ENCODE assay signal across 12 mouse cellular contexts in genomic region chr7:98329651-98330374, GRCm38 (mm10). TPM values are rescaled to one million over a fixed set of nuclear protein-coding genes. Genes with fewer than 3 reads are reported as not detected.
DNase-seq lines count a peak whose midpoint lies in the region; ATAC-seq and TF ChIP-seq lines count a peak whose summit lies in the region.
"Had no signal": no experiment of that assay in that cellular context is flagged by ENCODE, and none has a peak within 500 bp of the region (broad histone marks: within the 10 kb centered on the region; RNA-seq: fewer than 3 reads in every experiment).

No protein-coding gene starts in this region.

- 0 out of 2 replicates have a peak overlapping the region, but pooled peaks have one; percentile 1 for H3K4me2 ChIP-seq in heart, embryonic 13.5 days
- no peak overlapping the region for H3K4me2 ChIP-seq in lung, postnatal 0 days (replicated peaks; ENCODE audit: low read depth, low read length)

- H3K4me1 ChIP-seq in heart, embryonic 13.5 days: peaks cover 50% of the 10 kb centered on the region
- H3K4me1 ChIP-seq in lung, postnatal 0 days (ENCODE audit: insufficient read depth, low read depth, low read length): peaks cover 4% of the 10 kb centered on the region; the same call in 1 of the 2 replicates

- no peak for DNase-seq in heart, postnatal 14 days
- peak; percentile 64 for DNase-seq in 416B (ENCODE audit: low read depth)
- peak; percentile 84 for DNase-seq in c-Kit-positive CD71-positive TER-119-positive erythroid progenitor cells, embryonic 14.5 days (ENCODE audit: low spot score)
- peak; percentile 75 for DNase-seq in lung, postnatal 0 days (ENCODE audit: low spot score)
- no peak for DNase-seq in cerebellum, adult 11 months
- no peak for DNase-seq in left cerebral cortex, adult 8-10 months (ENCODE audit: low spot score in 2 of 2)
- DNase-seq in layer of hippocampus, adult 11-12 months (ENCODE audit: low spot score): no peak
- DNase-seq: right cerebral cortex, adult 18-20 months; thymus, adult 2 months had no signal

- TF ChIP-seq EP300 in lung, postnatal 0 days (IDR thresholded peaks at IDR 0.05): peak; percentile 85

- no peak overlapping the region; the same call in 1 of the 2 replicates for H3K27ac ChIP-seq in heart, embryonic 13.5 days (replicated peaks)
- peak overlapping the region; percentile 74 for H3K27ac ChIP-seq in lung, postnatal 0 days (ENCODE audit: low read length)
- H3K27ac ChIP-seq: embryonic facial prominence, embryonic 10.5 days had no signal

- 0 out of 2 replicates have a peak, but pooled peaks cover 3% of the 10 kb centered on the region for H3K27me3 ChIP-seq in heart, embryonic 13.5 days (replicated peaks)
- H3K27me3 ChIP-seq in lung, postnatal 0 days (replicated peaks; ENCODE audit: insufficient read depth, low read length): no peaks in the 10 kb centered on the region

- no peak overlapping the region for H3K4me3 ChIP-seq in heart, embryonic 13.5 days
- no peak overlapping the region for H3K4me3 ChIP-seq in lung, postnatal 0 days (ENCODE audit: low read depth, low read length)
- H3K4me3 ChIP-seq: embryonic facial prominence, embryonic 10.5 days had no signal

- intact Hi-C loops in heart, postnatal 14 days (cut with DNase I): no loop called here

- no peak for TF ChIP-seq CTCF in lung, postnatal 0 days (IDR thresholded peaks at IDR 0.05)

- H3K36me3 ChIP-seq in heart, embryonic 13.5 days: no peaks in the 10 kb centered on the region
- H3K36me3 ChIP-seq in lung, postnatal 0 days (ENCODE audit: insufficient read depth, low read length): no peaks in the 10 kb centered on the region
- H3K36me3 ChIP-seq: embryonic facial prominence, embryonic 10.5 days had no signal

- H3K9me3 ChIP-seq in heart, embryonic 13.5 days: no peaks in the 10 kb centered on the region
- no peaks in the 10 kb centered on the region for H3K9me3 ChIP-seq in lung, postnatal 0 days (ENCODE audit: low read length)
- H3K9me3 ChIP-seq: embryonic facial prominence, embryonic 10.5 days had no signal

- ATAC-seq in heart, embryonic 13.5 days (ENCODE audit: extremely low read depth, insufficient number of reproducible peaks, low FRiP score, low TSS enrichment): peak; percentile 61
- ATAC-seq in lung, postnatal 0 days: peak; percentile 89
- ATAC-seq: inflammation-experienced regulatory T-cells, adult 6 months had no signal

- no peak overlapping the region for H3K9ac ChIP-seq in heart, embryonic 13.5 days
- no peak overlapping the region for H3K9ac ChIP-seq in lung, postnatal 0 days (replicated peaks; ENCODE audit: low read depth)

- WGBS in heart, embryonic 13.5 days: 48% methylated on average over 7 of the region's 7 CpGs
- 40% methylated on average over 7 of the region's 7 CpGs for WGBS in lung, postnatal 0 days

RNA-seq across cellular contexts. Expression of gene Acer3, which starts 8.8 kb away (rescaled TPM):
- 18.9 and 24.6 TPM in 2 replicates for polyA plus RNA-seq in heart, embryonic 13.5 days (2015; fragmentation: Nextera tagmentation; extraction: Ambion mirVana)
- 10 to 100 TPM in 1 of 2 experiments, 1 to 10 TPM in 1; 9.9 to 11.3 TPM for total RNA-seq in heart, postnatal 14 days (2021)
- 33.1 and 43.4 TPM in 2 replicates for polyA plus RNA-seq in lung, postnatal 0 days (2015; fragmentation: Nextera tagmentation; extraction: Ambion mirVana)
- 10 to 100 TPM; 25.1 to 27.2 (median 25.5) TPM for total RNA-seq in left cerebral cortex, adult 8-10 months (2022)

RNA-seq across cellular contexts. Expression of gene Tsku, which starts 31.3 kb away (rescaled TPM):
- 5.7 and 6.7 TPM in 2 replicates for polyA plus RNA-seq in heart, embryonic 13.5 days (2015; fragmentation: Nextera tagmentation; extraction: Ambion mirVana)
- 1 to 10 TPM; 4.0 to 4.4 TPM for total RNA-seq in heart, postnatal 14 days (2021)
- 8.6 and 9.1 TPM in 2 replicates for polyA plus RNA-seq in lung, postnatal 0 days (2015; fragmentation: Nextera tagmentation; extraction: Ambion mirVana)
- total RNA-seq in left cerebral cortex, adult 8-10 months (2022): 1 to 10 TPM; 2.4 to 4.2 (median 2.9) TPM
- polyA plus RNA-seq: inflammation-experienced regulatory T-cells, adult 6 months had no signal

Comparison
In these comparisons a context has a peak if more than half of its experiments do, and no peak if none do; other contexts are left out.
1. DNase-seq: peak in 416B (single experiment), c-Kit-positive CD71-positive TER-119-positive erythroid progenitor cells, embryonic 14.5 days (single experiment) and lung, postnatal 0 days (single experiment); none in heart, postnatal 14 days (0 of 2), cerebellum, adult 11 months (single experiment), left cerebral cortex, adult 8-10 months (0 of 2) and layer of hippocampus, adult 11-12 months (single experiment).